Mouse (Mus musculus): Measurements from ENCODE around the gene G6pdx. TPM values are rescaled to one million over a fixed set of nuclear protein-coding genes. Genes with fewer than 3 reads are reported as not detected.

The G6pdx gene
- total RNA-seq, 2 experiments from 2014 or later, result 2.6 to 3.8 TPM

Other genes with a start within 250 kb of the G6pdx start
- 10 to 100 TPM; 30.5 to 50.1 TPM for gene Flna, start 179.4 kb downstream of the G6pdx start, total RNA-seq (2021)
- 10 to 100 TPM; 25.0 to 32.4 TPM for gene Emd, start 174.5 kb downstream of the G6pdx start, total RNA-seq (2021)
- 100 to 1,000 TPM; 172 to 189 TPM for gene Rpl10, start 158.4 kb downstream of the G6pdx start, total RNA-seq (2021)
- 10 to 100 TPM; 40.2 to 47.4 TPM for gene Taz, start 147.3 kb downstream of the G6pdx start, total RNA-seq (2021)
- 100 to 1,000 TPM; 114 to 124 TPM for gene Dnase1l1, start 146.9 kb downstream of the G6pdx start, total RNA-seq (2021)
- gene Atp6ap1, start 132.1 kb downstream of the G6pdx start, total RNA-seq (2021), result 10 to 100 TPM; 92.1 to 95.3 TPM
- 10 to 100 TPM; 27.9 to 35.9 TPM for gene Gdi1, start 124.2 kb downstream of the G6pdx start, total RNA-seq (2021)
- 10 to 100 TPM; 21.1 to 27.3 TPM for gene Fam50a, start 116.2 kb downstream of the G6pdx start, total RNA-seq (2021)
- under 1 TPM; 0.37 to 0.52 TPM for gene Plxna3, start 100.1 kb downstream of the G6pdx start, total RNA-seq (2021)
- gene Lage3, start 75.6 kb downstream of the G6pdx start, total RNA-seq (2021), result 10 to 100 TPM; 39.8 to 40.6 TPM
- gene Ubl4a, start 56.0 kb downstream of the G6pdx start, total RNA-seq (2021), result 10 to 100 TPM; 55.7 to 58.4 TPM
- 1 to 10 TPM; 1.9 to 3.8 TPM for gene Slc10a3, start 55.8 kb downstream of the G6pdx start, total RNA-seq (2021)
- gene Fam3a, start 35.9 kb downstream of the G6pdx start, total RNA-seq (2021), result 10 to 100 TPM; 13.4 to 16.7 TPM
- 10 to 100 TPM; 19.6 to 23.1 TPM for gene Ikbkg, start 35.9 kb downstream of the G6pdx start, total RNA-seq (2021)
- gene Gm6880, start 52.2 kb upstream of the G6pdx start, total RNA-seq (2021), result not detected
- gene Olfr1326-ps1, start 145.7 kb upstream of the G6pdx start, total RNA-seq (2021), result not detected
- not detected for gene Olfr1325, start 163.5 kb upstream of the G6pdx start, total RNA-seq (2021)
- not detected for gene Gm5640, start 216.4 kb upstream of the G6pdx start, total RNA-seq (2021)